Mouse (Mus musculus) neural tube, embryonic 15.5 days (tissue): Measurements from ENCODE around the gene Polr3h. TPM values are rescaled to one million over a fixed set of nuclear protein-coding genes. Genes with fewer than 3 reads are reported as not detected.
"Not testable (repeated sequence)": the region's sequence is repeated elsewhere in the genome, so short reads cannot be mapped to it uniquely, and the experiment has no call there.

Experiments used
- ATAC-seq: fragments of 200-750 bp; cut with Nextera tagmentation; 2 replicates; pipeline ENCODE4 v1.8.0; 2017; ENCODE audit warnings: mild to moderate bottlenecking, moderate TSS enrichment, moderate library complexity; ENCODE audit not compliant: low FRiP score
- H3K27ac ChIP-seq: fragments of 300-500 bp; sonication (generic); replicated peaks from 2 replicates; pipeline ENCODE4 v1.5.1; 2015; ENCODE audit warnings: mild to moderate bottlenecking, inconsistent platforms
- H3K27me3 ChIP-seq: fragments of 300-500 bp; sonication (generic); replicated peaks from 2 replicates; pipeline ENCODE4 v1.6.1; 2015; ENCODE audit warnings: inconsistent platforms
- H3K36me3 ChIP-seq: fragments of 300-500 bp; sonication (generic); 2 replicates; pipeline ENCODE4 v1.6.1; 2015; ENCODE audit warnings: inconsistent platforms
- H3K4me1 ChIP-seq: fragments of 300-500 bp; sonication (generic); 2 replicates; pipeline ENCODE4 v1.6.1; 2015; ENCODE audit warnings: inconsistent platforms
- H3K4me2 ChIP-seq: fragments of 300-500 bp; sonication (generic); 2 replicates; pipeline ENCODE4 v1.6.1; 2015; ENCODE audit warnings: inconsistent platforms, mild to moderate bottlenecking, moderate library complexity
- H3K4me3 ChIP-seq: fragments of 300-500 bp; sonication (generic); replicated peaks from 2 replicates; pipeline ENCODE4 v1.5.1; 2015; ENCODE audit warnings: mild to moderate bottlenecking, inconsistent platforms
- H3K9ac ChIP-seq: fragments of 300-500 bp; sonication (generic); replicated peaks from 2 replicates; pipeline ENCODE4 v1.6.1; 2015; ENCODE audit warnings: mild to moderate bottlenecking, inconsistent platforms
- H3K9me3 ChIP-seq: fragments of 300-500 bp; sonication (generic); replicated peaks from 2 replicates; pipeline ENCODE4 v1.6.1; 2016; ENCODE audit warnings: inconsistent platforms
- WGBS: fragments of 180-500 bp; shearing (Covaris S2); methylation state at CpG from one replicate; pipeline ENCODE4 v1.1.7; 2015; ENCODE audit warnings: mixed read lengths; 5-methylcytosine and 5-hydroxymethylcytosine counted together
- polyA plus RNA-seq: library from polyadenylated mRNA; unstranded; fragments of >200 nt; fragmentation: Nextera tagmentation; extraction: Ambion mirVana; gene quantifications from 2 replicates; pipeline ENCODE4 v1.2.1, GENCODE M21; 2015

Polr3h gene
- 93.2 and 107 TPM in 2 replicates for polyA plus RNA-seq

DNA sequence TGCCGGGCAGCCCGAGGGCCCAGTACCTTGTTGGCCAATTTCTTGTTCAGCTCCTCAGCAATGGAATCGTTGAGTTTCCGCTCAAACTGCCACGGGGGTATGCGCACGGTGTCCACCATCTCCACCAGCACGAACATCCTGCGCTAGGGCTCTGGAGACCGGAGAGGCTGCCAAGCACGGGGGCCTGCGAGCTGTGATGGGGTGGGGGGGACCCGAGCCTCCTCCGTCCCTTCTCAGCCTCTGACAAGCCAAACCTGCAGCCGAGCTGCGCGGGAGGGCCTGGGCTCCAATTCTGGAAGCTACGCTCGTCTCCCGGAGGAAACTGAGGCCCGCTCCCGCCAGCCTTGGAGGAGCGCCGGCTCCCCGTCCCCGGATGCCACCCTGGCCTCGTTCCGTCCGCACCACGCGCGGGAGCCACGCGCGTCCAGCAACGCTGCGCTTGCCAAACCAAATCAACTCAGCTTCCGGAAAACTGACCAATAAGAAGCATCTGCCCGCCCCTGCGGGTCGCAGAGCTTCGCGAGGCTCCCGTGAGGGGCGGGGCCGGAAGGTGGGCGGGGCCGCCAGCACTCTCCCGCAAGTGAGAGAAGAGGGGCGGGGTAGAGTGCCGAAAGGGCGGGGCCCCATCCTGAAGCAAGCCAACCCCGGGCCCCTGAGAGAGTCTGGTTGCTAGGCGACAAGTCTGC, at the start of gene Polr3h:
TSS of gene Polr3h (minus strand) at position 481 of the 686 bp plus-strand sequence.
- Histone ChIP-seq H3K9ac (peak within 1 kb of the TSS; percentile 70), H3K4me2 (peak within 1 kb of the TSS; percentile 94), H3K9me3 (no peaks in the 10 kb centered on the region), H3K27ac (peak within 1 kb of the TSS; percentile 89), H3K4me3 (peak within 1 kb of the TSS; percentile 78), H3K27me3 (no peaks in the 10 kb centered on the region), H3K36me3 (no peaks in the 10 kb centered on the region; the same call in 1 of the 2 replicates), H3K4me1 (peaks cover 52% of the 10 kb centered on the region)
- WGBS = under 1% methylated on average over 53 of the region's 54 CpGs
- peak; percentile 95 for ATAC-seq

DNA sequence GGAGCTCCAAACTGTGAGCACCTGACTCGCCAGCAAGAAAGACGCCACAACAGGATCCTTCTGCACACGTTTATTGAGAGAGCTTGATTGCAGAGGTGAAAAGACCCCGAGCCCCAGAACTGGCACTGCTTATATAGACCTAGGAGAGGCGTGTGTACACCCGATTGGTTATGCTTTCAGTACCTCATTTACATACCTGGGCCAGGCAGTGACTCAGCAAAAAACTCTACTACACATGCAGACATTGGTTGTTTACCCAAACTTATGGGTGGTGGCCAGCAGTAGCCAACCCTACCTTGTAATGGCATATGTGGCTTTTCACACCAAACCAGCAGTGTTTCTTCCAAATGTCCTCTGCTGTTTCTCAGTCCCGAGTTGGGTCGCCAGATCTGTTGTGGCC, 49.1 kb upstream of the Polr3h start:
- not testable (repeated sequence) for H3K4me1 ChIP-seq, H3K9ac ChIP-seq, H3K4me3 ChIP-seq, H3K27me3 ChIP-seq, ATAC-seq, H3K27ac ChIP-seq, H3K9me3 ChIP-seq, H3K4me2 ChIP-seq, H3K36me3 ChIP-seq
- 94% methylated on average over 8 of the region's 8 CpGs for WGBS

DNA sequence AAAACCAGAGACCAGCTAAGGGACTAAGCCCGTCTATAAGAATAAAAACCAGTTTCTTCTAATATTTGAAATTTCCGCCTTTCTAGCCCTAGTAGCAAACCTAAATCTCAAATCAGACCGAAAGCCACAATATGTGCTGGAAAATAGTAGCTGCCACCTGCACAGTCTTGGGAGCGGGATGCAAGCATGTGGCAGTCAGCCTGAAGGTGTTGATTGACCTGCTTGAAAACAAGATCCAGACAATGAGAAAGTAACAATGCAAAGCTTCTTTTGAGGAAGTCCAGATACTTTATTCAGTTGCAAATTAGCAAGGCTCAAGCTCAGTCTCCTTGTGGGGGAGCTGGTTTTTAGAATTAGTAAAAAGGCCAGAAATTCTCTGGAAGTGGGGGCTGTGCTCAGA, 44.5 kb upstream of the Polr3h start:
- not testable (repeated sequence) for H3K4me1 ChIP-seq, H3K36me3 ChIP-seq, H3K4me2 ChIP-seq, ATAC-seq, H3K27me3 ChIP-seq, H3K4me3 ChIP-seq, H3K9me3 ChIP-seq, H3K27ac ChIP-seq, H3K9ac ChIP-seq
- 89% methylated on average over 4 of the region's 4 CpGs for WGBS

DNA sequence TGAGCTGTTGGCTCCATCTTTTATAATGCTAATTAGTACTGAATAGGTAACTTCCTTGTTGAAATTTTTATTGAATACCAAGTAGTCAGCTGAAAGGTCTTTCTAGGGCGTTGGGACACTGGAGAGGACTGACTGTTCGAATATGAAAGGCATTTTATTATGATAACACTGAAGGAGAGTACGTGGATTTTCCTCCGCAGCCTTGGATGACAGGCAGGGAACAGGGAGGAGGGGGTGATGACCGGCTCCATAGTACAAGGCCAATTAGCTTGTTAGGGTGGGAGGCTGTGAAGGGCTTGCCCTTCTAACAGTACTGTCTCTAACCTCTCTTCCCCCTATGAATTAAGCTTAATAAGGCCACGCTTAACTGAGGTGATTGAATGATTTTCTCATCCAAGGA, 43.6 kb upstream of the Polr3h start:
- H3K27ac ChIP-seq, H3K4me1 ChIP-seq, H3K27me3 ChIP-seq, H3K36me3 ChIP-seq, H3K4me3 ChIP-seq, H3K4me2 ChIP-seq, ATAC-seq, H3K9me3 ChIP-seq, H3K9ac ChIP-seq: not testable (repeated sequence)
- 71% methylated on average over 6 of the region's 6 CpGs for WGBS

DNA sequence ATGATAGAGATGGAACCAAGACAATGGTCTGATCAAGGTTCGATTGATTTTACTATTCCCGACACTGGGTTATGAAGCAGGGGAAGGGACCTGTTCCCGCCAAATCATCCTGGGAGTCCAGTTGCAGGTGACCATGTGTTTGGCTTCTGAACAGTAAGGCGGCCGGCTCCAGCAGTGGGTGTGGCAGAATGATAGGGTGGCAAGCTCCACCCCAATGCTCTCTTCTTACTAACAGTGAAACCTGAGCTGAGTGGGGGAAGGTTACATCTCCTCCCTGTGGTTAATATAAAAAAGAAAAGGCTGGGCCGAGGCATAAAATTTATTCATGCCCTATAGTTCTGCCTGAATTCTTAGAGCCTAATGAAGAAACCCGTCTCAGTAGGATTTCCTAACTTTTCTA, 43.1 kb upstream of the Polr3h start:
- no peak overlapping the region for H3K4me3 ChIP-seq
- ATAC-seq = no peak
- WGBS = 73% methylated on average over 7 of the region's 7 CpGs
- H3K27ac ChIP-seq = no peak overlapping the region
- no peaks in the 10 kb centered on the region for H3K27me3 ChIP-seq
- no peaks in the 10 kb centered on the region for H3K36me3 ChIP-seq
- no peak overlapping the region for H3K4me2 ChIP-seq
- no peak overlapping the region for H3K9ac ChIP-seq
- H3K9me3 ChIP-seq = no peaks in the 10 kb centered on the region
- H3K4me1 ChIP-seq = no peaks in the 10 kb centered on the region

DNA sequence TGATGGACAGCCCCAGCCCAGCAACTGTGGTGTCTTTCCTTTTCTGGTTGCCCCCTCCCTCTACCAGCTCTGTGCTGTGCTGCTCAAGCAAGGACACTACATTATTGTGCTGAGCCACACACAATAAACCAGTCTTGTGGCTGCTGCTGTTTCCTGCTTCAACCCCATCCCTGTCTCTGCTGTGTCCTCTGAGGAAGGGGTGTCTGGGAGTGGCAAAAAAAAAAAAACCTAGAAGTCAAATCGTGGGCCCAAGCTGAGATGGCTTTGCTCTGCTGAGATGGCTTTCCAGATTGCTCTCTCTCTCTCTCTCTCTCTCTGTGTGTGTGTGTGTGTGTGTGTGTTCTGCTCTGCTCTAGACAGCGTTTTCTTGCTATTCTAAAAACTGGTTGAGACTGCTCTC, 42.4 kb upstream of the Polr3h start:
- Histone ChIP-seq H3K27me3 (no peaks in the 10 kb centered on the region), H3K9ac (no peak overlapping the region), H3K9me3 (no peaks in the 10 kb centered on the region), H3K4me2 (no peak overlapping the region), H3K36me3 (no peaks in the 10 kb centered on the region), H3K27ac (no peak overlapping the region), H3K4me1 (no peaks in the 10 kb centered on the region), H3K4me3 (no peak overlapping the region)
- no peak for ATAC-seq
- WGBS = 67% methylated on average over 2 of the region's 2 CpGs

DNA sequence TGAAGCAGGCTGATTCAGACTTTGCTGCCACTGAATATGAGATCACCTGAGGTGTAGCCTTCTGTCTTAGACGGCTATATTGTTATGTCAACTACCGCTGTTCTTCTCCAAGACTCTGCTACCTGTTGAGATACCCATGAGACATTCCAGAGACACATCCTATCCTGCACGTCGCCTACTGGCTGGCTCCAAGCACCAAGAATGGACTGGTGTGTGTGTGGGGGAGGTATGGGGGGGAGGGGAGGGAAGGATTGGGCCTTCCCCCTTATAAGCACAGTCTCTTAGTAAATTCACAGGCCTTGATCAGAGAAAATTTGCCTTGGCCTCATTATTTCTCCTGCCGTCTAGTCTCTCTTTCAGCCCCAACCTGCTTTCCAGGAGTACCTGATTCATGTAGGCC, 41.8 kb upstream of the Polr3h start:
- Histone ChIP-seq H3K36me3 (no peaks in the 10 kb centered on the region), H3K27ac (no peak overlapping the region), H3K9ac (no peak overlapping the region), H3K9me3 (no peaks in the 10 kb centered on the region), H3K4me1 (no peaks in the 10 kb centered on the region), H3K27me3 (no peaks in the 10 kb centered on the region), H3K4me3 (no peak overlapping the region), H3K4me2 (no peak overlapping the region)
- WGBS = 91% methylated on average over 5 of the region's 5 CpGs
- ATAC-seq = no peak

DNA sequence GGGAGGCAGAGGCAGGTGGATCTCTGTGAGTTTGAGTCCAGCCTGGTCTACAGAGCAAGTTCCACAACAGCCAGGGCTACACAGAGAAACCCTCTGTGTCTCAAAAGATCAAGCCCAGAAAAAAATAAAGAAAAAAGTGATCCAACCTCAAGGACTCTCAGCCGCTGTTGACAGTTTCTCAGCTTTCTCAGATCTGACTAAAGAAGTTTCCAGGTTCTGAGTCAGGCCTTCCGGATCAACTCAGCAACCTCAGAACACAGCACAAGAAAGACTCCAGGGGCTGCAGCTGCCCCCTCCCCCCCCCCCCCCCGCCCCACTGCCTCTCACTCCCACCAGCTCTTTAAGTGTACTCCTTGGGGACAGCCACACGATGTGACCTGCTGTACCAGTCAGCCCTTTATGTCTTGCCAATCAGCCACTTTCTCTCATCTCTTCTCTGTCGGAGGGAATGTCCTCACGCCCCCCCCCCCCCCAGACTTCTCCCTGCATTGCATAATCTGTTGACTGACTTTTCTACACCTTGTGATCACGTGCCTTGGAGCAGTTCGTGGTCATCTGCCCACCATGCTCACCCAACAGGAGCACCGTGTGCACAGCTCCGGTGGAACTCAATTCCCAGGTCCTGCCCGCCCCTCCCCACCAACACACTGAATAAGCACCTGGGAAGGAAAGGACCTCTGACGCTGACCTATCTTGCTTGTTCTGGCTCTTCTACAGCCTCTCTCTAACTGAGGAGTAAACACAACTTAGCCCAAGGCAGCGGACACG, 40.2 kb upstream of the Polr3h start:
- ATAC-seq = no peak
- WGBS = 85% methylated on average over 12 of the region's 14 CpGs
- H3K4me1 ChIP-seq = peaks cover 3% of the 10 kb centered on the region; the same call in 1 of the 2 replicates
- no peaks in the 10 kb centered on the region for H3K36me3 ChIP-seq
- no peak overlapping the region for H3K4me3 ChIP-seq
- no peak overlapping the region for H3K9ac ChIP-seq
- no peak overlapping the region for H3K27ac ChIP-seq
- H3K27me3 ChIP-seq = no peaks in the 10 kb centered on the region
- H3K4me2 ChIP-seq = no peak overlapping the region
- no peaks in the 10 kb centered on the region for H3K9me3 ChIP-seq

DNA sequence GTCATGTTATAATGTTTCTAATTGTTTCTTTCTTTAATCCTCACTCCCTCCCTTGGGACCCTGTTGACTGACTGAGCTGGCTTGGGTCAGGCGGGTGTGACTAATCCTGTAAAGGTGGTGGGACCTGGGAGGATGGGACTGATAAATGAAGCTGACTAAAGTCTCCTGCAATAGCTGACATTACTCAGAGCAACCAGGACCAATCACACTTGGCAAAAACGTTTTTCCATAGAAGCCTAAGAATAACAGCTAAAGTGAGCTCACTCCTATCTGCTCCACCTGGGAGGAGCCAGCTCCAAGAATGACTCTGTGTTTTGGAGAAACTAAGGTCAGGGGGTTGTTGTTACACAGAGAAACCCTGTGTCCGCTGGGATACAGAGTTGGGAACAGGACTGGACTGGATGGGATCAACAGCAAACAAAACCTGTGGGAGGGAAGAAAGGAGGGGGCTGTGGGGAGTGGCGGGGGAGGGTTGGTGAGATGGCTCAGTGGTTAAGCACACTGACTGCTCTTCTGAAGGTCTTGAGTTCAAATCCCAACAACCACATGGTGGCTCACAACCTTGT, 39.0 kb upstream of the Polr3h start:
- 70% methylated on average over 4 of the region's 4 CpGs for WGBS
- no peak overlapping the region for H3K4me3 ChIP-seq
- no peaks in the 10 kb centered on the region for H3K9me3 ChIP-seq
- H3K27me3 ChIP-seq = no peaks in the 10 kb centered on the region
- no peak overlapping the region for H3K9ac ChIP-seq
- no peak overlapping the region for H3K27ac ChIP-seq
- no peak overlapping the region for H3K4me2 ChIP-seq
- H3K36me3 ChIP-seq = no peaks in the 10 kb centered on the region
- ATAC-seq = no peak
- H3K4me1 ChIP-seq = peaks cover 6% of the 10 kb centered on the region; the same call in 1 of the 2 replicates

DNA sequence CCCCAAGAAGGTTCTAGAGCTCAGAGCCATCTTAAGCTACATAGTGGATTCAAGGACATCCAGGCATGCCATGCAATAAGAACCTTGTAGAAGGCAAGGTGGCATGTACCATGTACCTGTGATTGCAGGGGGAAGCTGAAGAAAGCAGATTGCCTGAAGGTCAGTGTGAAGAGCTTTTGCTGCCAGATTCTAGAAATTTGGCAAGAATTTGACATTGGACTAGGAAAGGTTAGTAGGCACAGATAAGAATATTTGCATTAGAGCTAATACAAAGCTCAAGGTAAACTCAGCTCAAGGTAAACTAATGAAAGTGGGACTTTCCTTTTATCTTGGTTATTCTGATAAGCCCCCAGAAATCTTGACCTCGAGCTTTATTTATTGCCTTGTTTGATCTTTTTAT, 38.2 kb upstream of the Polr3h start:
- no peak overlapping the region for H3K4me2 ChIP-seq
- H3K9me3 ChIP-seq = no peaks in the 10 kb centered on the region
- H3K27me3 ChIP-seq = no peaks in the 10 kb centered on the region
- 45% methylated on average over 1 of the region's 1 CpGs for WGBS
- no peaks in the 10 kb centered on the region for H3K36me3 ChIP-seq
- H3K9ac ChIP-seq = no peak overlapping the region
- ATAC-seq = no peak
- H3K4me3 ChIP-seq = no peak overlapping the region
- H3K27ac ChIP-seq = no peak overlapping the region
- H3K4me1 ChIP-seq = peaks cover 13% of the 10 kb centered on the region

DNA sequence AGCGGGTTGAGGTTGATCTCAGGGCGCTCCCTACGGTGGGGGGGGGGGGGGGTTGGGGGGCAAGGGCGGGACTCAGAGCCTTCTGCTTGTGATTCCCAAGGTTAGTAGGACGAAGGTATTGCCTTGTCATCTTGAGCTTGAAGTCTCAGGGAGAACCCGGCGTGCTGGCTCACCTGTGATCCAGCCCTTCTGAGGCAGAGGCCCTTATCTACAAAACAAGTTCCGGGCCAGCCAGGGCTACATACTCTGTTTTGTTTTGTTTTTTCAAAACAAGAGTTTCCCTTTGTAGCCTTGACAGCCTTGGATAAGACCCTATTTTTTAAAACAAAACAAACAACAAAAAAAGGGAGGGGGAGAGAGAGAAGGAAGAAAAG, 35.0 kb upstream of the Polr3h start:
- Histone ChIP-seq H3K4me3 (peak overlapping the region; percentile 84), H3K27me3 (no peaks in the 10 kb centered on the region), H3K4me1 (peaks cover 18% of the 10 kb centered on the region), H3K9me3 (no peaks in the 10 kb centered on the region), H3K27ac (peak overlapping the region; percentile 95; the same call in 1 of the 2 replicates), H3K36me3 (no peaks in the 10 kb centered on the region), H3K9ac (no peak overlapping the region), H3K4me2 (peak overlapping the region; percentile 97)
- 2% methylated on average over 6 of the region's 8 CpGs for WGBS
- ATAC-seq = peak; percentile 40
